Mouse (Mus musculus) kidney, postnatal 0 days (tissue): ENCODE measurements at regions not wholly inside any gene's neighbourhood (a gene's known extent, or its start where the extent isn't known, plus 50 kb on each side); places are given as distances from the start of the nearest gene placed in this dataset.

Experiments
- ATAC-seq: fragments of 200-750 bp; cut with Nextera tagmentation; replicated peaks from 2 replicates; pipeline ENCODE4 v1.8.0; 2017; ENCODE audit warnings: low read depth, moderate number of reproducible peaks, moderate TSS enrichment, moderate library complexity; ENCODE audit not compliant: low FRiP score
- DNase-seq: peaks from one replicate; pipeline ENCODE4 v3.0.0-alpha.2; 2016; ENCODE audit warnings: low spot score
- H3K27ac ChIP-seq: fragments of 300-500 bp; sonication (generic); 2 replicates; pipeline ENCODE4 v1.5.1; 2014; ENCODE audit warnings: mild to moderate bottlenecking
- H3K27me3 ChIP-seq: fragments of 300-500 bp; sonication (generic); 2 replicates; pipeline ENCODE4 v1.6.1; 2014; ENCODE audit warnings: low read length, mixed read lengths; ENCODE audit not compliant: insufficient read depth
- H3K36me3 ChIP-seq: fragments of 300-500 bp; sonication (generic); 2 replicates; pipeline ENCODE4 v1.6.1; 2014; ENCODE audit warnings: low read length, mixed read lengths; ENCODE audit not compliant: insufficient read depth
- H3K4me1 ChIP-seq: fragments of 300-500 bp; sonication (generic); replicated peaks from 2 replicates; pipeline ENCODE4 v1.6.1; 2014; ENCODE audit warnings: antibody characterized with exemption, low read length, mixed read lengths; ENCODE audit not compliant: insufficient read depth
- H3K4me2 ChIP-seq: fragments of 300-500 bp; sonication (generic); 2 replicates; pipeline ENCODE4 v1.6.1; 2014; ENCODE audit warnings: mild to moderate bottlenecking, low read length, moderate library complexity, mixed read lengths
- H3K4me3 ChIP-seq: fragments of 300-500 bp; sonication (generic); replicated peaks from 2 replicates; pipeline ENCODE4 v1.5.1; 2014; ENCODE audit warnings: low read depth, low read length
- H3K9ac ChIP-seq: fragments of 300-500 bp; sonication (generic); 2 replicates; pipeline ENCODE4 v1.6.1; 2014; ENCODE audit warnings: low read depth, low read length
- H3K9me3 ChIP-seq: fragments of 300-500 bp; sonication (generic); replicated peaks from 2 replicates; pipeline ENCODE4 v1.6.1; 2016; ENCODE audit warnings: low read length, inconsistent platforms, mixed read lengths
- CTCF ChIP-seq: IDR thresholded peaks from 2 replicates; pipeline ENCODE4 v1.5.1; 2016; ENCODE audit warnings: antibody characterized with exemption, low read depth, mild to moderate bottlenecking, moderate library complexity
- whole genome bisulfite sequencing: fragments of 180-500 bp; shearing (Covaris S2); extraction: QIAGEN DNeasy Blood & Tissue Kit; methylation state at CpG from one replicate; pipeline ENCODE4 v1.1.7; 2014; 5-methylcytosine and 5-hydroxymethylcytosine counted together

DNA sequence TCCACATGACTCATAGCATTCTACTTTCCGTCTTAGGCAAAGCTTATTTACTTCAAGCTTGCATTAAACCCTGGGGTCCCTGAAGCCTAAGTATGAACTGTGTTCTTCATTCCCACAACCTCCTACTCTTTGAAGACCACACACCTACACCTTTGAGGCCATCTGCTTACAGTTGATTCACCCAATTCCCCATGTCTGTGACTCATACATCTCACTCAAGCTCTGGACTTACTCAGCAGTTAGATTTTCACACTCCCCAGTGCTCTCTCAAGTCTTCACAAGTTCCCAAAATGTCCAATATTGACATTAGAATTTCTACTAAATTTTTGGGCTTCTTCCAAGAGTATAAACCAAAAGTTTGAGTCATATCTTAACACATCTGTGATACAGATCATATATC lies 266.6 kb upstream of the Sorcs1 start:
- H3K9me3 ChIP-seq, result no peaks in the 10 kb centered on the region
- no peaks in the 10 kb centered on the region for H3K4me1 ChIP-seq
- no peak for TF ChIP-seq CTCF
- no peak overlapping the region for H3K4me3 ChIP-seq
- H3K36me3 ChIP-seq, result no peaks in the 10 kb centered on the region
- DNase-seq, result no peak
- 87% methylated on average over 1 of the region's 1 CpGs for WGBS
- H3K4me2 ChIP-seq, result no peak overlapping the region
- H3K27ac ChIP-seq, result no peak overlapping the region
- no peak overlapping the region for H3K9ac ChIP-seq
- ATAC-seq, result no peak
- no peaks in the 10 kb centered on the region for H3K27me3 ChIP-seq

DNA sequence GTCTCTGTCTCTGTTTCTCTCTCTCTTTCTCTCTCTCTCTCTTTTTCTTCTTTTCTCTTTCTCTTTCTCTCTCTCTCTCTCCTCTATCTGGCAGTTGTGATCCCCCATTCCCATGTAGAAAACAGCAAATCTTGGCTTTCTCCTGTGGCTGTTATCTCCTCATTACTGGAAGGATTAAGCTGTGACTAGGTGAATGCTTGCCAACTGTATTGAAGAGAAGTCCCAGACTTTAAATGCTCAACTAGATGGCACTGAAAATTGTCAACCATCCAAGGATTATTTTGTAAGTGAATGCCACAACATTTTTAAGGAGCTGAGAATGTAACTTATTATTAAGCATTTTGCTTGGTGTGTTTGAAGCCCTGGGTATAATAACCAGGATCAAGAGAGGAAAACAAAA lies 233.2 kb upstream of the Sorcs1 start:
- DNase-seq (no peak), ATAC-seq (no peak)
- Histone ChIP-seq H3K9me3 (no peaks in the 10 kb centered on the region), H3K4me2 (no peak overlapping the region), H3K4me3 (no peak overlapping the region), H3K27ac (no peak overlapping the region), H3K9ac (no peak overlapping the region), H3K27me3 (no peaks in the 10 kb centered on the region), H3K36me3 (no peaks in the 10 kb centered on the region), H3K4me1 (no peaks in the 10 kb centered on the region)
- TF ChIP-seq CTCF, result no peak

- no peaks in the 10 kb centered on the region for H3K27me3 ChIP-seq
- H3K4me3 ChIP-seq, result no peak overlapping the region
- H3K9ac ChIP-seq, result no peak overlapping the region
- H3K4me1 ChIP-seq, result no peaks in the 10 kb centered on the region
- no peak overlapping the region for H3K27ac ChIP-seq
- WGBS, result 100% methylated on average over 1 of the region's 1 CpGs
- TF ChIP-seq CTCF, result peak; percentile 47
- H3K36me3 ChIP-seq, result no peaks in the 10 kb centered on the region
- H3K4me2 ChIP-seq, result no peak overlapping the region
- H3K9me3 ChIP-seq, result no peaks in the 10 kb centered on the region
- ATAC-seq (no peak), DNase-seq (no peak)
These were observed 232.2 kb upstream of the Sorcs1 start for GRCm38 (mm10) chr19:50910674-50911073.

DNA sequence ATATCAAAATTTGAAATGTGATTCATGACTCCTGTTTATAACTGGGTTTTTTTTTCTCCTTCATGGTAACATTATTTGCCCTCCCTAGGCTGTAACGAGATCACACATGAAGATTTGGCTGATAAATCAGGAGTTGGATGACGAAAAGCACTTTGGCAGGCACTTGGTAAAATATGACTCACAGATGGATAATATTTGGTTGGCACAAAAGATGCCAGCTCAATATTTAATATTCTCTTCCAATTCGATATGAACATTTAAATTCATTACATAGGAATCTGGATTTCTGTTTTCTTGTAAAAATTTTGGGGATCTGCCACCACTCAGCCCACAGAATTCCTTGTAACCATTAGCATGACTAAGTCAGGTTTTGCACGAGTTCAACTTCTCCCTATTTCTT lies 230.3 kb upstream of the Sorcs1 start:
- no peak overlapping the region for H3K9ac ChIP-seq
- WGBS, result 72% methylated on average over 4 of the region's 4 CpGs
- no peak overlapping the region for H3K27ac ChIP-seq
- no peaks in the 10 kb centered on the region for H3K4me1 ChIP-seq
- H3K4me3 ChIP-seq, result no peak overlapping the region
- DNase-seq, result no peak
- no peak for TF ChIP-seq CTCF
- H3K9me3 ChIP-seq, result no peaks in the 10 kb centered on the region
- H3K36me3 ChIP-seq, result no peaks in the 10 kb centered on the region
- ATAC-seq, result no peak
- no peaks in the 10 kb centered on the region for H3K27me3 ChIP-seq
- H3K4me2 ChIP-seq, result no peak overlapping the region

GRCm38 (mm10) chr19:50893755-50894154 lies 215.3 kb upstream of the Sorcs1 start:
- no peak overlapping the region for H3K9ac ChIP-seq
- peak; percentile 36 for DNase-seq
- H3K9me3 ChIP-seq, result no peaks in the 10 kb centered on the region
- TF ChIP-seq CTCF, result no peak
- H3K4me3 ChIP-seq, result no peak overlapping the region
- H3K36me3 ChIP-seq, result no peaks in the 10 kb centered on the region
- no peak overlapping the region for H3K4me2 ChIP-seq
- no peaks in the 10 kb centered on the region for H3K4me1 ChIP-seq
- 64% methylated on average over 3 of the region's 3 CpGs for WGBS
- no peak for ATAC-seq
- no peak overlapping the region for H3K27ac ChIP-seq
- no peaks in the 10 kb centered on the region for H3K27me3 ChIP-seq

DNA sequence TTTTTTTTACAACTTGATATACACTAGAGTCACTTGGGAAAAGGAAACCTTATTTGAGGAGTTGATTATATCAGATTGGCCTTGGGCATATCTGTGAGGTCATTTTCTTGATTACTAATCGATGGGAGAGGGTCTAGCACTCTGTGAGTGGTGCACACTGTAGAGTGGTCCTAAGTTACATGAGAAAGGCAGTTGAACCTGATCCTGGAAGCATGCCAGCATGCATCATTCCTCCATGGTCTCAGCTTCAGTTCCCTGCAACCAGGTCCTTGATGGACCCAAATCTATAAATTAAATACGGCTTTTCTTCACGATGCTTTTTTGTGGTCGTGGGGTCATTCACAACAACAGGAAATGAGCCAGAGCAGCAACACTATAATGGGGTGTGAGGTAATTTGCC lies 194.2 kb upstream of the Sorcs1 start:
- H3K9ac ChIP-seq, result no peak overlapping the region
- no peaks in the 10 kb centered on the region for H3K36me3 ChIP-seq
- no peak for ATAC-seq
- no peak overlapping the region for H3K27ac ChIP-seq
- no peak overlapping the region for H3K4me2 ChIP-seq
- no peak for TF ChIP-seq CTCF
- H3K4me1 ChIP-seq, result no peaks in the 10 kb centered on the region; the same call in 1 of the 2 replicates
- WGBS, result 25% methylated on average over 4 of the region's 4 CpGs
- no peak overlapping the region for H3K4me3 ChIP-seq
- DNase-seq, result no peak
- H3K9me3 ChIP-seq, result no peaks in the 10 kb centered on the region
- H3K27me3 ChIP-seq, result no peaks in the 10 kb centered on the region

DNA sequence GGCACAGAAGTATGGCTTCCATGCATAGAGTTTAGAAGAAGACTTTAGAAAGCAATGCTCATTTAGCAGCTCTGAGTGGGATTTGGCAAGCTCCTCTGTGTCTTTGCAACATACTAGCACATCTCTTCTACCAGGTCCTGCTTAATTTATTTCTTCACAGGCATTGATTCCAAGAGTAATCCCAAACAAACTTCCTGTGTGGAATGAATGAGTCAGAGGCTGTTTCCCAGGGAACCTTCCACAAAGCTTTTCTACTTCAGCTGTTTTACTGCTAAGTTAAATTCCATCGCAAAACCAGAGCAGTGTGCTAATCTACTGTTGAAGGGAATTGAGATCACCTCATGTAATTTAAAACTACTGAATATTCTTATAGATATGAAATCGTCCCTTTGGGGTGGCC lies 193.7 kb upstream of the Sorcs1 start:
- H3K4me3 ChIP-seq, result no peak overlapping the region
- H3K9me3 ChIP-seq, result no peaks in the 10 kb centered on the region
- no peaks in the 10 kb centered on the region for H3K27me3 ChIP-seq
- no peak overlapping the region for H3K27ac ChIP-seq
- H3K4me1 ChIP-seq, result no peaks in the 10 kb centered on the region; the same call in 1 of the 2 replicates
- no peaks in the 10 kb centered on the region for H3K36me3 ChIP-seq
- TF ChIP-seq CTCF, result no peak
- 41% methylated on average over 2 of the region's 2 CpGs for WGBS
- H3K4me2 ChIP-seq, result no peak overlapping the region
- DNase-seq, result peak; percentile 57
- no peak for ATAC-seq
- H3K9ac ChIP-seq, result no peak overlapping the region
